Mouse (Mus musculus) C2C12 (cell line): ENCODE results near the gene Slc2a8. TPM values are rescaled to one million over a fixed set of nuclear protein-coding genes. Genes with fewer than 3 reads are reported as not detected.

Experiments
- H3K27me3 ChIP-seq: one replicate; pipeline ENCODE4 v1.6.1; 2011; ENCODE audit not compliant: control insufficient read depth, insufficient read depth, insufficient read length
- H3K36me3 ChIP-seq: one replicate; pipeline ENCODE4 v1.6.1; 2011; ENCODE audit not compliant: control insufficient read depth, insufficient read depth
- H3K4me3 ChIP-seq: one replicate; pipeline ENCODE4 v1.5.1; 2011; ENCODE audit warnings: mild to moderate bottlenecking, control low read depth; ENCODE audit not compliant: poor library complexity, insufficient read depth, severe bottlenecking
- H3K79me2 ChIP-seq: one replicate; pipeline ENCODE4 v1.6.1; 2011; ENCODE audit not compliant: control insufficient read depth, insufficient read depth
- H3K79me3 ChIP-seq: one replicate; pipeline ENCODE4 v1.6.1; 2011; ENCODE audit warnings: low read depth, control low read depth
- H3ac ChIP-seq: one replicate; pipeline ENCODE3; 2011; ENCODE audit warnings: low read depth; ENCODE audit not compliant: control insufficient read depth, insufficient read length
- CEBPB ChIP-seq: IDR thresholded peaks from one replicate; pipeline ENCODE4 v1.6.1; 2011; ENCODE audit warnings: low read depth, mild to moderate bottlenecking, control low read depth, moderate library complexity
- CTCF ChIP-seq: IDR thresholded peaks from one replicate; pipeline ENCODE4 v1.5.1; 2011; ENCODE audit not compliant: control insufficient read depth, insufficient read depth, insufficient read length
- FOSL1 ChIP-seq: IDR thresholded peaks from one replicate; pipeline ENCODE4 v1.8.0; 2011; ENCODE audit warnings: mild to moderate bottlenecking, low read length; ENCODE audit not compliant: poor library complexity, insufficient read depth, severe bottlenecking
- MAX ChIP-seq: IDR thresholded peaks from one replicate; pipeline ENCODE4 v1.6.1; 2011; ENCODE audit warnings: mild to moderate bottlenecking, control low read depth
- MYOD1 ChIP-seq: IDR thresholded peaks from one replicate; pipeline ENCODE4 v1.6.1; 2011; ENCODE audit warnings: low read depth; ENCODE audit not compliant: control insufficient read depth, insufficient read length
- MYOG ChIP-seq: IDR thresholded peaks from one replicate; pipeline ENCODE4 v1.6.1; 2011; ENCODE audit not compliant: control insufficient read depth, insufficient read length; ENCODE audit errors: extremely low read depth
- USF1 ChIP-seq: IDR thresholded peaks from one replicate; pipeline ENCODE4 v1.6.1; 2011; ENCODE audit warnings: low read depth, mild to moderate bottlenecking, control low read depth, moderate library complexity
- polyA plus RNA-seq: library from polyadenylated mRNA; unstranded; fragments of >200 nt; fragmentation: generic; extraction: Trizol; gene quantifications from one replicate; pipeline ENCODE4 v1.2.1, GENCODE M21; 2012; ENCODE audit warnings: missing spikeins

Slc2a8 gene
- polyA plus RNA-seq, 1 experiment = 4.3 TPM

GRCm38 (mm10) chr2:32997081-32997480, 15.2 kb upstream of the Slc2a8 start:
- Histone ChIP-seq H3K36me3 (no peaks in the 10 kb centered on the region), H3K79me2 (no peaks in the 10 kb centered on the region), H3ac (no peak overlapping the region), H3K79me3 (no peaks in the 10 kb centered on the region), H3K27me3 (peaks cover 14% of the 10 kb centered on the region), H3K4me3 (no peak overlapping the region)
- TF ChIP-seq CTCF (no peak), USF1 (no peak), FOSL1 (no peak), MYOD1 (no peak), MAX (no peak), CEBPB (no peak)

- H3K79me2 ChIP-seq = no peaks in the 10 kb centered on the region
- H3K27me3 ChIP-seq = peaks cover 14% of the 10 kb centered on the region
- H3ac ChIP-seq = no peak overlapping the region
- no peaks in the 10 kb centered on the region for H3K36me3 ChIP-seq
- no peaks in the 10 kb centered on the region for H3K79me3 ChIP-seq
- no peak overlapping the region for H3K4me3 ChIP-seq
- TF ChIP-seq FOSL1 (no peak), CTCF (no peak), CEBPB (no peak), MYOG (no peak), MYOD1 (no peak), MAX (no peak), USF1 (no peak)
Measured at GRCm38 (mm10) chr2:32992130-32992529, 10.2 kb upstream of the Slc2a8 start.

GRCm38 (mm10) chr2:32990167-32990832, 8.4 kb upstream of the Slc2a8 start:
- no peaks in the 10 kb centered on the region for H3K79me2 ChIP-seq
- no peak overlapping the region for H3ac ChIP-seq
- TF ChIP-seq CTCF (no peak), MAX (no peak), CEBPB (no peak), FOSL1 (no peak), MYOD1 (no peak), USF1 (no peak), MYOG (no peak)

GRCm38 (mm10) chr2:32989376-32989775, 7.5 kb upstream of the Slc2a8 start:
- H3K4me3 ChIP-seq = no peak overlapping the region
- no peak overlapping the region for H3ac ChIP-seq
- H3K36me3 ChIP-seq = no peaks in the 10 kb centered on the region
- no peaks in the 10 kb centered on the region for H3K79me2 ChIP-seq
- H3K27me3 ChIP-seq = peaks cover 15% of the 10 kb centered on the region
- H3K79me3 ChIP-seq = no peaks in the 10 kb centered on the region
- TF ChIP-seq CTCF = no peak
- TF ChIP-seq USF1 = no peak
- TF ChIP-seq CEBPB = no peak
- TF ChIP-seq MYOG = no peak
- no peak for TF ChIP-seq FOSL1
- no peak for TF ChIP-seq MAX
- TF ChIP-seq MYOD1 = no peak

More at GRCm38 (mm10) chr2:32990167-32990832, 8.4 kb upstream of the Slc2a8 start:
- Histone ChIP-seq H3K4me3 (no peak overlapping the region), H3K36me3 (no peaks in the 10 kb centered on the region), H3K79me3 (no peaks in the 10 kb centered on the region), H3K27me3 (peaks cover 22% of the 10 kb centered on the region)

- no peak overlapping the region for H3ac ChIP-seq
- H3K36me3 ChIP-seq = no peaks in the 10 kb centered on the region
- H3K4me3 ChIP-seq = no peak overlapping the region
- no peaks in the 10 kb centered on the region for H3K79me2 ChIP-seq
- TF ChIP-seq MYOG = no peak
- no peak for TF ChIP-seq MAX
- no peak for TF ChIP-seq CEBPB
- TF ChIP-seq CTCF = no peak
- no peak for TF ChIP-seq FOSL1
- no peak for TF ChIP-seq MYOD1
- no peak for TF ChIP-seq USF1
- peaks cover 8% of the 10 kb centered on the region for H3K27me3 ChIP-seq
- H3K79me3 ChIP-seq = no peaks in the 10 kb centered on the region
Measured at GRCm38 (mm10) chr2:32985844-32986243, 4.0 kb upstream of the Slc2a8 start.

GRCm38 (mm10) chr2:32983617-32984016, 1.7 kb upstream of the Slc2a8 start:
- no peak overlapping the region for H3K4me3 ChIP-seq
- TF ChIP-seq MYOG (no peak), FOSL1 (no peak), USF1 (no peak), CEBPB (no peak), CTCF (no peak), MAX (no peak), MYOD1 (no peak)
- H3ac ChIP-seq = no peak overlapping the region
- peaks cover 8% of the 10 kb centered on the region for H3K27me3 ChIP-seq
- no peaks in the 10 kb centered on the region for H3K36me3 ChIP-seq
- H3K79me2 ChIP-seq = no peaks in the 10 kb centered on the region
- H3K79me3 ChIP-seq = no peaks in the 10 kb centered on the region
